Mouse (Mus musculus) hindbrain, embryonic 14.5 days (tissue): Measurements from ENCODE around the gene Mical2. TPM values are rescaled to one million over a fixed set of nuclear protein-coding genes. Genes with fewer than 3 reads are reported as not detected.
A peak's percentile ranks its signal among the peaks of the same experiment; 100 is the strongest.

Source experiments
- ATAC-seq: fragments of 200-750 bp; cut with Nextera tagmentation; 2 replicates; pipeline ENCODE4 v1.8.0; 2017; ENCODE audit warnings: moderate number of reproducible peaks, mild to moderate bottlenecking, moderate TSS enrichment, moderate library complexity; ENCODE audit not compliant: low FRiP score
- DNase-seq: peaks from one replicate; pipeline ENCODE4 v3.0.0-alpha.2; 2015; ENCODE audit warnings: low spot score
- H3K27ac ChIP-seq: fragments of 300-500 bp; sonication (generic); 2 replicates; pipeline ENCODE4 v1.5.1; 2014; ENCODE audit warnings: mild to moderate bottlenecking, moderate library complexity
- H3K27me3 ChIP-seq: fragments of 300-500 bp; sonication (generic); 2 replicates; pipeline ENCODE4 v1.6.1; 2014; ENCODE audit warnings: mild to moderate bottlenecking, low read length, mixed read lengths; ENCODE audit not compliant: control insufficient read depth, insufficient read depth
- H3K36me3 ChIP-seq: fragments of 300-500 bp; sonication (generic); replicated peaks from 2 replicates; pipeline ENCODE4 v1.6.1; 2014; ENCODE audit not compliant: control insufficient read depth, insufficient read depth
- H3K4me1 ChIP-seq: fragments of 300-500 bp; sonication (generic); replicated peaks from 2 replicates; pipeline ENCODE4 v1.6.1; 2014; ENCODE audit warnings: antibody characterized with exemption, low read length, mixed read lengths; ENCODE audit not compliant: control insufficient read depth, insufficient read depth
- H3K4me2 ChIP-seq: fragments of 300-500 bp; sonication (generic); replicated peaks from 2 replicates; pipeline ENCODE4 v1.6.1; 2014; ENCODE audit warnings: mild to moderate bottlenecking, moderate library complexity
- H3K4me3 ChIP-seq: fragments of 300-500 bp; sonication (generic); replicated peaks from 2 replicates; pipeline ENCODE4 v1.5.1; 2014; ENCODE audit warnings: mild to moderate bottlenecking, low read length
- H3K9ac ChIP-seq: fragments of 300-500 bp; sonication (generic); 2 replicates; pipeline ENCODE4 v1.6.1; 2014
- H3K9me3 ChIP-seq: fragments of 300-500 bp; sonication (generic); 2 replicates; pipeline ENCODE4 v1.6.1; 2016; ENCODE audit warnings: low read length; ENCODE audit not compliant: control insufficient read depth
- WGBS: fragments of 180-500 bp; shearing (Covaris S2); extraction: QIAGEN DNeasy Blood & Tissue Kit; methylation state at CpG from one replicate; pipeline ENCODE4 v1.1.7; 2014; 5-methylcytosine and 5-hydroxymethylcytosine counted together
- polyA plus RNA-seq: library from polyadenylated mRNA; unstranded; fragments of >200 nt; fragmentation: Nextera tagmentation; extraction: Ambion mirVana; gene quantifications from 2 replicates; pipeline ENCODE4 v1.2.1, GENCODE M21; 2014

Gene Mical2
- polyA plus RNA-seq, 1 experiment from 2014 or later: 4.0 TPM

DNA sequence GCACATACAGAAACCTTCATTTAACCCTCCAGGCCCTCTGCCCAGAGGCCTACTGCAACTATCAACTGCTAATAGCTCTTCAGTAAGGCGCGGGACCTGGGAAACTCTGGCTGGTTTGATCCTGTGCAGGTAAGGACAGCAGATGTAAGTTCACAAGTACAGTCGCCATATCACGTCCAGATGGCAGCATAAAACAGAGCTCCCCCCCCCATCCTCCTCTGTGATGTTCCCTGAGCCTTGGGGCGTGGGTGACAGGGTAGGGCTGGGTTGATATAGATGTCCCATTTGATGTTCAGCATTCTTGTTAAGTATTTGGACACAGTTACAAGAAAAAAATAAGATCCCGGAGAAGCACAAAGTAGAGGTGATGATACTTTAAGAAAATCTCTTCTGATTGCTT, 20.1 kb upstream of the Mical2 start:
- H3K27ac ChIP-seq: no peak overlapping the region
- H3K36me3 ChIP-seq: no peaks in the 10 kb centered on the region
- no peaks in the 10 kb centered on the region for H3K9me3 ChIP-seq
- H3K4me2 ChIP-seq: no peak overlapping the region
- H3K4me3 ChIP-seq: no peak overlapping the region
- H3K27me3 ChIP-seq: no peaks in the 10 kb centered on the region
- H3K9ac ChIP-seq: no peak overlapping the region
- 94% methylated on average over 6 of the region's 6 CpGs for WGBS
- DNase-seq: no peak
- ATAC-seq: no peak
- H3K4me1 ChIP-seq: no peaks in the 10 kb centered on the region

DNA sequence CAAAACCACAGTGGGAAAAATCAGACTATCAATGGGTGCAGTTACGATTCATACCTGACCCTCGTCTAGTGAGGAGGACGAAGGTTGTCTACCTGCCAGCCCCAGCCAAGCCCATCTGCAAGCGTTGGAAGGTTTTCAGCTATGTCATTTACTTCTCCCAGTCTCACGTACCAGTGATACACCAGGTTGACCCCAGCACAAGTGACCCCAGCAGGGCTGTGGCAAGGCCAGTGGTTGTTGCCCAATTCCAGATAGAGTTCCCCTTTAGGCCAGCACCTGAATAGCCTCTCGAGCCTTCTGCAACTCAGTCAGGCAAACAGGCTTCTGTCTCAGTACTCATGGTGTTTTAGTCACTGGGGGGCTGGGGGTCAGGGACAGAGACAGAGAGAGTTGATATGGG, 17.9 kb upstream of the Mical2 start:
- Histone ChIP-seq H3K4me1 (no peaks in the 10 kb centered on the region), H3K27me3 (no peaks in the 10 kb centered on the region), H3K4me3 (no peak overlapping the region), H3K9me3 (no peaks in the 10 kb centered on the region), H3K27ac (no peak overlapping the region), H3K36me3 (no peaks in the 10 kb centered on the region), H3K4me2 (no peak overlapping the region), H3K9ac (no peak overlapping the region)
- 91% methylated on average over 6 of the region's 6 CpGs for WGBS
- no peak for ATAC-seq
- no peak for DNase-seq

DNA sequence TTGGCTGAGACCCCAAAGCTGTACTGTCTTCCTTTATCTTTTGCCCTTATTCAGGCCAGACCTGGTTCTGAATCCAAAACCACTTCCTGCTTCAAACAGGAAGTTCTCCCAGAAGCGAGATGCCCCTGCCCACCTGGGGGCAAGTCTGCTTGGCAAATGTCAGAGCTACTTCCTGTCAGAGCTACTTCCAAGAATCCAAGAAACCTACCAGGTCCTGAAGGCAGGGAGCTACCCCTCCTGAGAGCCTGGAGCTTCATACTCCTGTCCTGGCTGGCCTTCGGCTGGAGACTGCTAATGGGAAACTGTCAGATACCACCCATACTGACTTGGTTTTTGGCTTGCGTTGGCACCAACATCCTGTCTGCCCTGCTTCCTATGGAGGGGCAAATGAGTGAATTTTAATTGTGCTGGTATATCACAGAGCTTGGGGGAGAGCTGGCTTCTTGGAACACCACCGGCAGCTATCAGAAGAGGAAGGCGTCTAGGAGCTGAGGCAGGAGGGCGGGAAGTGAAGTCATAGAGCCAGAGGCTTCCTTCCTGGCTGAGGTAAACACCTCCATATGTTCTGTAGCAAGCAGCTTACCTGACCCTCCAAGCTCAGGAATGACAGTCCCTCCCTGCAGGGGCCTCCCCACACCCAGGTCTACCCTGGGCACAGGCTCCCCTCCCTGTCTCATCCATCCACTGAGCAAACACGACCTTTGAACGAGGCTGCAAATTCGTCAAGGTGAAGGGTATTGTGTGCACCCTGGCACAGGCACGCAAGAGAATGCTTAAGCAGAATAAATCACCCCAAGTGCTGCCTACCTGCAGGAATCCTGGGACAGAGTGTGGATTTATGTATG, 17.1 kb upstream of the Mical2 start:
- no peaks in the 10 kb centered on the region for H3K36me3 ChIP-seq
- no peaks in the 10 kb centered on the region for H3K27me3 ChIP-seq
- no peak overlapping the region for H3K27ac ChIP-seq
- no peaks in the 10 kb centered on the region for H3K9me3 ChIP-seq
- ATAC-seq: no peak
- H3K4me1 ChIP-seq: 0 out of 2 replicates have a peak, but pooled peaks cover 5% of the 10 kb centered on the region
- DNase-seq: no peak
- H3K4me3 ChIP-seq: no peak overlapping the region
- WGBS: 72% methylated on average over 10 of the region's 10 CpGs
- no peak overlapping the region for H3K4me2 ChIP-seq
- no peak overlapping the region for H3K9ac ChIP-seq

DNA sequence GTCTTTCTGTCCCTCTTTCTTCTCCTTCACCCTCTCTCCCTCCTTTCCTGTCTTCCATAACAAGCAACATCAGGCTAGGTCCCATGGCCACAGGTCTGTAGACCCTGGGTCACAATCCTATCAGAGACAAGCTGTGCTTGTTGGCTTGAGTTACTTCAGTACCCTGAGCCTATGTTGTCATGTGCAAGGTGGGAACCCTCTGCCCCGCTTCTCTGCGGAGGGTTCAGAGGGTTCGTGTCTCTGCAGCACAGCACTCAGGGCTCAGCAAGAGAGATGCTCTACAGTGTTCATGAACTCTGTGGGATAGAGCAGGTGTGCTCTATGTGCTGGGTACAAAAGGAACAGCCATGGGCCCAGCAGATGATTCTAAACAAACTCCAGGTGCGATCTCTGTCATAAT, 16.0 kb upstream of the Mical2 start:
- Histone ChIP-seq H3K27ac (no peak overlapping the region), H3K9me3 (no peaks in the 10 kb centered on the region), H3K9ac (no peak overlapping the region), H3K4me2 (no peak overlapping the region), H3K27me3 (no peaks in the 10 kb centered on the region), H3K4me1 (0 out of 2 replicates have a peak, but pooled peaks cover 10% of the 10 kb centered on the region), H3K36me3 (no peaks in the 10 kb centered on the region), H3K4me3 (no peak overlapping the region)
- DNase-seq: no peak
- no peak for ATAC-seq
- WGBS: 92% methylated on average over 4 of the region's 4 CpGs

DNA sequence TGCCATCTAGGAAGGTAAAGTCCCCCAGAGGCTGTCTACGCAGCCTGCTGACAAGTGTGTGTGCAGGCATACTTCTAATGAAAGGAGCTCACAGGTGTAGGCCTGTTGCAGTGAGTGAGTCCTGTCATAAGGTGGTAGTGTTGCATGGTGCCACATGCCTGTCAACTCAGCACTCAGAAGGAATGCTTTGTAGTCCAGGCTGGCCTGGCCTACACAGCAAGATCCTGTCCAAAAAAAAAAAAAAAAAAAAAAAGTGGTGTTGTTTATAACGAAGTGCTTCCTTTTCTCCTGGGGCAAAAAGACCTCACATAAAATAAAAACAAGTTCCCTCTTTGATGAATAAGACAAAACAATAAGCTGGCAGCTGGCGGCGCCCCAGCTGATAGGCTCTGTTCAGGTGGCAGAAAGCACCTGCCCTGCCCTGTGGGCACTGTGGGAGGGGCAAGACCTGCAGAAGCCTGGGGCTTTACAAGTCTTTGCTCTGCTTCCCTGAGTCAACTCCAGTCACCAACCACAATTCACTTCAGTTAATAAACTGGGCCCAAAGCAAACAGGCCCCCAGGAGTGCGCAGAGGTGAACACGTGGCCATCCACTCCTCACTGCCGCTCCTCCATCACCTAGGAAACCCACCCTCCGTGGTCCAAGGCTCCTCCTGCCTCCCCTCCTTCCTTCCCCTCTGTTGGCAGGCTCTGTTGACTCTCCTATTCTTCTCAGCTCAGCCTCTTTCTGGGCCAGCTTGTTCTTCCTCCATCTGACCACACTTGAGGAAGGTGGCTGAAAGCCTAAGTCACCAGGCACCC, 12.5 kb upstream of the Mical2 start:
- Histone ChIP-seq H3K27me3 (no peaks in the 10 kb centered on the region), H3K9ac (no peak overlapping the region), H3K4me3 (no peak overlapping the region), H3K4me1 (0 out of 2 replicates have a peak, but pooled peaks cover 10% of the 10 kb centered on the region), H3K9me3 (no peaks in the 10 kb centered on the region), H3K27ac (no peak overlapping the region), H3K4me2 (no peak overlapping the region), H3K36me3 (no peaks in the 10 kb centered on the region)
- WGBS: 41% methylated on average over 8 of the region's 8 CpGs
- ATAC-seq (peak; percentile 62; the same call in 1 of the 2 replicates), DNase-seq (peak; percentile 36)

DNA sequence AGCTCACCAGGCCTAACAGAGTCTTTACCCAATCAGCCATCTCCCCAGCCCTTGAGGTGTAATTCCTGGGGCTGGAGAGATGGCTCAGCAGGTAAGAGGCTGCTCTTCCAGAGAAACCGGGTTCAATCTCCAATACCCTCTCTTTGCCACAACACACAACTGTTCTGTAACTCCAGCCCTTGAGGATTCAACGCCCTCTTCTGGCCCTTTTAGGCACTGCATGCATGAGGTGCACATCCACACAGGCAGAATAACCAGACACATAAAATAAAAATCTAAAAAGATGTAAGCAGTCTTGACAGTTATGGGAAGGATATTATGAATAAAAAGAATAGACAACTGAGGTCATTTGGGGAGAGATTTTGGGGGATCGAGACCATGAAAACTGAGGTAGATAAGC, 9.8 kb upstream of the Mical2 start:
- Histone ChIP-seq H3K36me3 (no peaks in the 10 kb centered on the region), H3K4me1 (0 out of 2 replicates have a peak, but pooled peaks cover 10% of the 10 kb centered on the region), H3K4me3 (no peak overlapping the region), H3K27ac (no peak overlapping the region), H3K4me2 (no peak overlapping the region), H3K27me3 (no peaks in the 10 kb centered on the region), H3K9ac (no peak overlapping the region), H3K9me3 (0 out of 2 replicates have a peak, but pooled peaks cover 5% of the 10 kb centered on the region)
- DNase-seq (no peak), ATAC-seq (no peak)
- 81% methylated on average over 3 of the region's 3 CpGs for WGBS

DNA sequence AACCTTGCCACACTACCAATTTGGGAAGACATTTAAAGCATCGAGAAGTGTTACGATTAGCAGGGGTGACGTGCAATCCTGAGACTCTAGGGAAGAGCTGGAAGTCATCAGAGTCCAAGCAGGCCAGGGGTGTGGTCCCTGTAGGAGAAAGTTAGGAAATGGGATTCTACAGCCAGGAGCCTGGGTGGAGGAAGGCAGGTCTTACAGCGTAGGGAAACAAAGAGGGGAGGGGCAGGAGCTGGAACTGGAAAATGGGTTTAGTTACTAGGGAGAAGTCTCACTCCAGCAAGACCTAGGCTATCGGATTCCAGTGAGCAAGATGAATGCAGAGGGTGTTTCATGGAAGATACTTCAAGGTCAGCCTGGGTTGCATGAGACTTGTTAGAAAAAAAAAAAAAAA, 8.9 kb upstream of the Mical2 start:
- no peaks in the 10 kb centered on the region for H3K27me3 ChIP-seq
- 64% methylated on average over 5 of the region's 5 CpGs for WGBS
- ATAC-seq: no peak

DNA sequence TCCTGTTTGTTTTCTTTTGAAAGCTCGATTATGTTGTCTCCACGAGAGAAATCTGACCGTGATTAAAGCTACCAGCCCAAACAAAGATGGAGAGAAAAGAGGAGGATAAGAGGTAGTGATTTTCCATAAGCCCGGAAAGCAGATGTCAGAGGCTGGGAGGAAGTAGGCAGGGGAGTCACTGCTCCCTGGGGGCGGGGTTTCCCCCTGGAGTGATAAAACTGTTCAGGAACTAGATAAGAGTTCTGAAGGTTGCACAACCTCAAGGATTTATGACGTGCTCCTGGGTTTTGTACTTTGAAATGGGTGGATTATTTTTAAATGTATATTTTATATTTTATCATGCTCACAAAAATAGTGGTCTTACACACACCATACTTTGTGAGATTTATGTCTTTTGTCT, 8.4 kb upstream of the Mical2 start:
- Histone ChIP-seq H3K4me3 (no peak overlapping the region), H3K9ac (no peak overlapping the region), H3K27me3 (no peaks in the 10 kb centered on the region), H3K9me3 (0 out of 2 replicates have a peak, but pooled peaks cover 5% of the 10 kb centered on the region), H3K4me2 (no peak overlapping the region), H3K4me1 (0 out of 2 replicates have a peak, but pooled peaks cover 10% of the 10 kb centered on the region), H3K27ac (no peak overlapping the region), H3K36me3 (no peaks in the 10 kb centered on the region)
- no peak for ATAC-seq
- 61% methylated on average over 6 of the region's 6 CpGs for WGBS
- no peak for DNase-seq

More for the DNA sequence above, 8.9 kb upstream of the Mical2 start:
- Histone ChIP-seq H3K9ac (no peak overlapping the region), H3K4me1 (0 out of 2 replicates have a peak, but pooled peaks cover 10% of the 10 kb centered on the region), H3K9me3 (0 out of 2 replicates have a peak, but pooled peaks cover 5% of the 10 kb centered on the region), H3K27ac (no peak overlapping the region), H3K4me2 (no peak overlapping the region), H3K4me3 (no peak overlapping the region), H3K36me3 (no peaks in the 10 kb centered on the region)
- no peak for DNase-seq
